Mouse (Mus musculus): ENCODE data around the gene Ankrd24.

DNA sequence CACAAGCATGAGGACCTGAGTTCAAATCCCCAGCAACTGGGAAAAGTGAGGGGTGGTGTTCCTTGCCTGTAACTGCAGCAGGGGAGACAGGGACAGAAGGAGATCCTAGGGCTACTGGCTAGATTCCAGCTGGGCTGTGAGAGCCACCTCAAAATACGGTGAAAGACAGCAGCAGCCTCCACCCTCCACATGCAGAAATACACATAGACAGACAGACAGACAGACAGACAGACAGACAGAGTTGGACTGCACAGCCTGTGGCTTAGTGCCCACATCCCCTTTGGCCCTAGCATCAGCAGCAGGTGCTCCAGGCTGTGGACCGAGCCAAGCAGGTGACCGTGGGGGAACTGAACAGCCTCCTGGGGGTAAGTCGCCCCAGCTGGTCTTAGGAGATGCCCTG is 48.4 kb upstream of the Ankrd24 start:
- TF ChIP-seq CTCF (IDR thresholded peaks at IDR 0.05) (no peak), POLR2A (IDR thresholded peaks at IDR 0.05; ENCODE audit: insufficient read depth, low read depth, low read length) (no peak), EP300 (IDR thresholded peaks at IDR 0.05; ENCODE audit: insufficient read depth, low read depth, low read length) (no peak)
